In genomic region chr14:31018860-31019291, GRCm38 (mm10) we compare ENCODE assay signal across 8 mouse cellular contexts. TPM values are rescaled to one million over a fixed set of nuclear protein-coding genes. Genes with fewer than 3 reads are reported as not detected.
DNase-seq lines count a peak whose midpoint lies in the region; ATAC-seq and TF ChIP-seq lines count a peak whose summit lies in the region.

Gene Pbrm1, plus strand, starts transcription at chr14:31019138.
Gene Gnl3, minus strand, starts transcription at chr14:31019152.

- peaks cover 45% of the 10 kb centered on the region for H3K4me1 ChIP-seq in forebrain, embryonic 15.5 days
- H3K4me1 ChIP-seq in lung, adult 2 months (ENCODE audit: control insufficient read depth, insufficient read depth, low read length), result peaks cover 8% of the 10 kb centered on the region

- no peak for TF ChIP-seq CTCF in lung, adult 2 months (IDR thresholded peaks at IDR 0.05; ENCODE audit: insufficient read depth, low read length)

- WGBS in forebrain, embryonic 15.5 days, result under 1% methylated on average over 37 of the region's 53 CpGs
- under 1% methylated on average over 48 of the region's 53 CpGs for WGBS in lung, adult 2 months

- peak within 1 kb of the TSS; percentile 87 for H3K4me2 ChIP-seq in forebrain, embryonic 15.5 days (replicated peaks)

- H3K36me3 ChIP-seq in forebrain, embryonic 15.5 days, result peaks cover 48% of the 10 kb centered on the region

- peak; percentile 95 for ATAC-seq in forebrain, embryonic 15.5 days (replicated peaks)
- peak; percentile 93 for ATAC-seq in neutrophil, adult 5-6 weeks (ENCODE audit: extremely low read depth, insufficient number of reproducible peaks, low FRiP score, poor library complexity, severe bottlenecking)

- DNase-seq in ES-CJ7 (ENCODE audit: low read depth, low spot score), result peak; percentile 97
- peak; percentile 96 for DNase-seq in cerebellum, adult 11 months
- peak; percentile 96 for DNase-seq in heart, postnatal 25 days (ENCODE audit: low spot score)
- peak; percentile 95 to 98 for DNase-seq in layer of hippocampus, adult 18-20 months (ENCODE audit: low spot score in 2 of 2)
- DNase-seq in lung, adult 2 months, result peak; percentile 93
- peak; percentile 94 to 95 for DNase-seq in thymus, adult 18-20 months

- H3K9ac ChIP-seq in forebrain, embryonic 15.5 days (replicated peaks), result peak within 1 kb of the TSS; percentile 86

- intact Hi-C loops in heart, postnatal 25 days (cut with DNase I), result no loop called here

- TF ChIP-seq POLR2A in lung, adult 2 months (IDR thresholded peaks at IDR 0.05; ENCODE audit: borderline replicate concordance, extremely low read depth, low read depth, low read length), result peak; percentile 67; the same call in 1 of the 2 replicates

- no peaks in the 10 kb centered on the region for H3K27me3 ChIP-seq in forebrain, embryonic 15.5 days

- peak within 1 kb of the TSS; percentile 99 for H3K27ac ChIP-seq in forebrain, embryonic 15.5 days (replicated peaks)

- no peaks in the 10 kb centered on the region for H3K9me3 ChIP-seq in forebrain, embryonic 15.5 days

- H3K4me3 ChIP-seq in forebrain, embryonic 15.5 days, result peak within 1 kb of the TSS; percentile 63
- peak within 1 kb of the TSS; percentile 97 for H3K4me3 ChIP-seq in lung, adult 2 months (replicated peaks; ENCODE audit: extremely low read depth, low read depth, low read length)

RNA-seq across cellular contexts. Expression of gene Pbrm1, which starts in this region (rescaled TPM):
- polyA plus RNA-seq in forebrain, embryonic 15.5 days (2015; fragmentation: Nextera tagmentation; extraction: Ambion mirVana), result 165 and 166 TPM in 2 replicates
- 10 to 100 TPM; 54.0 to 58.2 TPM for total RNA-seq in heart, postnatal 25 days (2021)
- 10 to 100 TPM; 52.0 to 56.4 TPM for total RNA-seq in layer of hippocampus, adult 18-20 months (2021)
- 12.8 and 14.7 TPM in 2 replicates for polyA plus RNA-seq in lung, adult 2 months (2012; rRNA removed)
- total RNA-seq in neutrophil, adult 5-6 weeks (2017), result 53.5 and 62.5 TPM in 2 replicates

RNA-seq across cellular contexts. Expression of gene Gnl3, which starts in this region (rescaled TPM):
- polyA plus RNA-seq in forebrain, embryonic 15.5 days (2015; fragmentation: Nextera tagmentation; extraction: Ambion mirVana), result 60.2 and 62.4 TPM in 2 replicates
- 10 to 100 TPM; 19.5 to 20.5 TPM for total RNA-seq in heart, postnatal 25 days (2021)
- 10 to 100 TPM; 42.6 to 45.7 TPM for total RNA-seq in layer of hippocampus, adult 18-20 months (2021)
- polyA plus RNA-seq in lung, adult 2 months (2012; rRNA removed), result 7.9 and 13.2 TPM in 2 replicates
- 82.4 and 84.8 TPM in 2 replicates for total RNA-seq in neutrophil, adult 5-6 weeks (2017)

Comparison
In these comparisons a context has a peak if more than half of its experiments do, and no peak if none do; other contexts are left out.
1. Peak in every context shown above with its lines: DNase-seq, ATAC-seq, H3K4me3 ChIP-seq and H3K27ac ChIP-seq.
2. RNA of gene Pbrm1 (polyA plus RNA-seq): 165 to 166 TPM in forebrain, embryonic 15.5 days; 12.8 to 14.7 TPM in lung, adult 2 months; every median in the first group is over 10 times any median in the second.